9 mouse cellular contexts compared by ENCODE assay signal in genomic region chr2:119040882-119041281, GRCm38 (mm10). TPM values are rescaled to one million over a fixed set of nuclear protein-coding genes. Genes with fewer than 3 reads are reported as not detected.
DNase-seq lines count a peak whose midpoint lies in the region; ATAC-seq and TF ChIP-seq lines count a peak whose summit lies in the region.
"Had no signal": no experiment of that assay in that cellular context is flagged by ENCODE, and none has a peak within 500 bp of the region (broad histone marks: within the 10 kb centered on the region; RNA-seq: fewer than 3 reads in every experiment).

No protein-coding gene starts in this region.

- no peak overlapping the region for H3K9ac ChIP-seq in lung, embryonic 14.5 days
- H3K9ac ChIP-seq: stomach, embryonic 15.5 days had no signal

- H3K27me3 ChIP-seq in lung, embryonic 14.5 days (ENCODE audit: insufficient read depth, low read length), result no peaks in the 10 kb centered on the region
- H3K27me3 ChIP-seq: stomach, embryonic 15.5 days had no signal

- peaks cover 38% of the 10 kb centered on the region for H3K36me3 ChIP-seq in lung, embryonic 14.5 days (ENCODE audit: insufficient read depth)

- H3K27ac ChIP-seq in gastrocnemius, adult 2 months, result no peak overlapping the region
- no peak overlapping the region for H3K27ac ChIP-seq in lung, embryonic 14.5 days (ENCODE audit: low read depth)
- H3K27ac ChIP-seq: stomach, embryonic 15.5 days had no signal

- 45% methylated on average over 4 of the region's 4 CpGs for WGBS in lung, embryonic 14.5 days
- WGBS in lung, adult 2 months, result 37% methylated on average over 4 of the region's 4 CpGs

- no peaks in the 10 kb centered on the region for H3K4me1 ChIP-seq in lung, embryonic 14.5 days (ENCODE audit: insufficient read depth)
- H3K4me1 ChIP-seq in lung, adult 2 months (ENCODE audit: control insufficient read depth, insufficient read depth, low read length), result no peaks in the 10 kb centered on the region
- H3K4me1 ChIP-seq: stomach, embryonic 15.5 days had no signal

- ATAC-seq in lung, embryonic 14.5 days (ENCODE audit: insufficient read depth), result no peak
- ATAC-seq in granulocyte monocyte progenitor cell, adult 5-6 weeks (replicated peaks; ENCODE audit: poor library complexity, severe bottlenecking), result no peak

- no peak overlapping the region for H3K4me3 ChIP-seq in gastrocnemius, adult 2 months
- no peak overlapping the region for H3K4me3 ChIP-seq in lung, embryonic 14.5 days (ENCODE audit: low read depth, low read length)
- no peak overlapping the region for H3K4me3 ChIP-seq in lung, adult 2 months (replicated peaks; ENCODE audit: extremely low read depth, low read depth, low read length)
- H3K4me3 ChIP-seq: stomach, embryonic 15.5 days had no signal

- no peaks in the 10 kb centered on the region for H3K9me3 ChIP-seq in lung, embryonic 14.5 days (ENCODE audit: low read depth, low read length)
- H3K9me3 ChIP-seq: stomach, embryonic 15.5 days had no signal

- no peak for TF ChIP-seq POLR2A in lung, adult 2 months (IDR thresholded peaks at IDR 0.05; ENCODE audit: borderline replicate concordance, extremely low read depth, low read depth, low read length)

- no peak overlapping the region for H3K4me2 ChIP-seq in lung, embryonic 14.5 days
- H3K4me2 ChIP-seq: stomach, embryonic 15.5 days had no signal

- no peak for DNase-seq in gastrocnemius, adult 2 months
- DNase-seq in gastrocnemius, adult 8-10 months (ENCODE audit: low spot score in 2 of 2), result no peak
- peak; percentile 72 for DNase-seq in lung, embryonic 14.5 days
- no peak for DNase-seq in lung, adult 2 months
- DNase-seq in T-cell, adult 2 months (ENCODE audit: low spot score), result peak; percentile 32
- peak; percentile 11 for DNase-seq in lung, postnatal 25 days (ENCODE audit: low spot score)
- no peak for DNase-seq in adrenal gland, postnatal 36 days

- TF ChIP-seq CTCF in gastrocnemius, adult 2 months (IDR thresholded peaks at IDR 0.05), result peak; percentile 61
- TF ChIP-seq CTCF in lung, embryonic 14.5 days (IDR thresholded peaks at IDR 0.05; ENCODE audit: low read depth), result peak; percentile 53
- TF ChIP-seq CTCF in lung, adult 2 months (IDR thresholded peaks at IDR 0.05; ENCODE audit: insufficient read depth, low read length), result no peak

- intact Hi-C loops in gastrocnemius, adult 2 months (cut with DNase I), result loop anchor here (1.0 kb wide), 1 partner anchor 148 kb away; no protein-coding TSS in a partner anchor

RNA-seq across cellular contexts. Expression of gene Knl1, which starts 6.0 kb away (rescaled TPM):
- under 1 TPM; 0.03 to 0.06 TPM for total RNA-seq in gastrocnemius, adult 2 months (2021)
- under 1 TPM in 3 of 4 experiments, not detected in 1; 0.07 to 0.36 (median 0.29) TPM for total RNA-seq in gastrocnemius, adult 8-10 months (2022)
- polyA plus RNA-seq in lung, embryonic 14.5 days (2014; fragmentation: Nextera tagmentation; extraction: Ambion mirVana), result 57.3 and 58.1 TPM in 2 replicates
- polyA plus RNA-seq in lung, adult 2 months (2012; rRNA removed), result 0.03 and 0.12 TPM in 2 replicates
- 1 to 10 TPM; 2.1 to 2.4 TPM for total RNA-seq in adrenal gland, postnatal 36 days (2021)
- 42.2 and 46.8 TPM in 2 replicates for total RNA-seq in granulocyte monocyte progenitor cell, adult 5-6 weeks (2014; fragmentation: Nextera tagmentation)
- 71.1 and 76.1 TPM in 2 replicates for total RNA-seq in granulocyte monocyte progenitor cell, adult 5-6 weeks (2017)

RNA-seq across cellular contexts. Expression of gene Rpusd2, which starts 6.3 kb away (rescaled TPM):
- 1 to 10 TPM; 2.8 to 3.4 TPM for total RNA-seq in gastrocnemius, adult 2 months (2021)
- 1 to 10 TPM; 2.7 to 3.5 (median 3.3) TPM for total RNA-seq in gastrocnemius, adult 8-10 months (2022)
- polyA plus RNA-seq in lung, embryonic 14.5 days (2014; fragmentation: Nextera tagmentation; extraction: Ambion mirVana), result 4.4 and 4.5 TPM in 2 replicates
- 3.2 and 3.5 TPM in 2 replicates for polyA plus RNA-seq in lung, adult 2 months (2012; rRNA removed)
- total RNA-seq in adrenal gland, postnatal 36 days (2021), result 1 to 10 TPM; 5.0 to 5.1 TPM
- total RNA-seq in granulocyte monocyte progenitor cell, adult 5-6 weeks (2014; fragmentation: Nextera tagmentation), result 15.8 and 16.0 TPM in 2 replicates
- total RNA-seq in granulocyte monocyte progenitor cell, adult 5-6 weeks (2017), result 15.0 and 15.8 TPM in 2 replicates

RNA-seq across cellular contexts. Expression of gene Ccdc32, which starts 11.7 kb away (rescaled TPM):
- 1 to 10 TPM; 3.2 to 4.8 TPM for total RNA-seq in gastrocnemius, adult 2 months (2021)
- total RNA-seq in gastrocnemius, adult 8-10 months (2022), result 1 to 10 TPM; 2.9 to 5.4 (median 4.2) TPM
- 19.9 and 21.0 TPM in 2 replicates for polyA plus RNA-seq in lung, embryonic 14.5 days (2014; fragmentation: Nextera tagmentation; extraction: Ambion mirVana)
- polyA plus RNA-seq in lung, adult 2 months (2012; rRNA removed), result 5.8 and 7.5 TPM in 2 replicates
- 10 to 100 TPM; 16.7 to 18.8 TPM for total RNA-seq in adrenal gland, postnatal 36 days (2021)
- 11.5 and 18.3 TPM in 2 replicates for total RNA-seq in granulocyte monocyte progenitor cell, adult 5-6 weeks (2014; fragmentation: Nextera tagmentation)
- 14.4 and 15.7 TPM in 2 replicates for total RNA-seq in granulocyte monocyte progenitor cell, adult 5-6 weeks (2017)

Comparison
In these comparisons a context has a peak if more than half of its experiments do, and no peak if none do; other contexts are left out.
1. DNase-seq: peak in lung, embryonic 14.5 days (single experiment), T-cell, adult 2 months (single experiment) and lung, postnatal 25 days (single experiment); none in gastrocnemius, adult 2 months (single experiment), gastrocnemius, adult 8-10 months (0 of 2), lung, adult 2 months (single experiment) and adrenal gland, postnatal 36 days (0 of 2).
2. RNA of gene Knl1, which starts 6.0 kb away (total RNA-seq): 42.2 to 76.1 TPM in granulocyte monocyte progenitor cell, adult 5-6 weeks; 2.1 to 2.4 TPM in adrenal gland, postnatal 36 days, 0.07 to 0.36 TPM in gastrocnemius, adult 8-10 months and 0.03 to 0.06 TPM in gastrocnemius, adult 2 months; every median in the first group is over 10 times any median in the second.